Mouse (Mus musculus): ENCODE measurements around the gene Sema4d.
"Not testable (repeated sequence)": the region's sequence is repeated elsewhere in the genome, so short reads cannot be mapped to it uniquely, and the experiment has no call there.

The Sema4d gene

GRCm38 (mm10) chr13:51676641-51677040, 116.9 kb downstream of the Sema4d start:
- peak in 1 of 2 experiments; percentile 57 for DNase-seq

GRCm38 (mm10) chr13:51668195-51668594, 125.4 kb downstream of the Sema4d start:
- not testable (repeated sequence) for DNase-seq

GRCm38 (mm10) chr13:51663561-51663960, 130.0 kb downstream of the Sema4d start:
- no peak for DNase-seq

- no peak for DNase-seq
Measured at GRCm38 (mm10) chr13:51659573-51659972, 134.0 kb downstream of the Sema4d start.

GRCm38 (mm10) chr13:51658094-51658493, 135.5 kb downstream of the Sema4d start:
- no peak for DNase-seq

GRCm38 (mm10) chr13:51656516-51657235, 136.9 kb downstream of the Sema4d start:
- no peak for DNase-seq

- DNase-seq, result no peak
Measured at GRCm38 (mm10) chr13:51653961-51654360, 139.6 kb downstream of the Sema4d start.

GRCm38 (mm10) chr13:51653159-51653558, 140.4 kb downstream of the Sema4d start:
- no peak for DNase-seq

GRCm38 (mm10) chr13:51651408-51652064, 142.0 kb downstream of the Sema4d start, which contains the start of gene Secisbp2:
TSS of gene Secisbp2 (plus strand) at chr13:51651697.
- DNase-seq, result peak; percentile 98 to 99

- DNase-seq, result no peak
Measured at GRCm38 (mm10) chr13:51649740-51650139, 143.8 kb downstream of the Sema4d start.

- DNase-seq, result no peak
Measured at GRCm38 (mm10) chr13:51648237-51648636, 145.3 kb downstream of the Sema4d start.

- no peak for DNase-seq
Measured at GRCm38 (mm10) chr13:51647770-51648169, 145.8 kb downstream of the Sema4d start.

GRCm38 (mm10) chr13:51646362-51647027, 147.1 kb downstream of the Sema4d start:
- no peak for DNase-seq

- no peak for DNase-seq
Measured at GRCm38 (mm10) chr13:51645872-51646271, 147.7 kb downstream of the Sema4d start.

- peak; percentile 94 to 96 for DNase-seq
Measured at GRCm38 (mm10) chr13:51644829-51645789, 148.4 kb downstream of the Sema4d start, which contains the start of gene Cks2. TSS of gene Cks2 (plus strand) at chr13:51645232.

- no peak for DNase-seq
Measured at GRCm38 (mm10) chr13:51643924-51644828, 149.4 kb downstream of the Sema4d start.

GRCm38 (mm10) chr13:51642171-51642778, 151.3 kb downstream of the Sema4d start:
- DNase-seq, result no peak

- no peak for DNase-seq
Measured at GRCm38 (mm10) chr13:51641424-51641823, 152.1 kb downstream of the Sema4d start.

- no peak for DNase-seq
Measured at GRCm38 (mm10) chr13:51638958-51639357, 154.6 kb downstream of the Sema4d start.

Measured in cerebellum, postnatal 25 days (tissue).